In the genomic region with DNA sequence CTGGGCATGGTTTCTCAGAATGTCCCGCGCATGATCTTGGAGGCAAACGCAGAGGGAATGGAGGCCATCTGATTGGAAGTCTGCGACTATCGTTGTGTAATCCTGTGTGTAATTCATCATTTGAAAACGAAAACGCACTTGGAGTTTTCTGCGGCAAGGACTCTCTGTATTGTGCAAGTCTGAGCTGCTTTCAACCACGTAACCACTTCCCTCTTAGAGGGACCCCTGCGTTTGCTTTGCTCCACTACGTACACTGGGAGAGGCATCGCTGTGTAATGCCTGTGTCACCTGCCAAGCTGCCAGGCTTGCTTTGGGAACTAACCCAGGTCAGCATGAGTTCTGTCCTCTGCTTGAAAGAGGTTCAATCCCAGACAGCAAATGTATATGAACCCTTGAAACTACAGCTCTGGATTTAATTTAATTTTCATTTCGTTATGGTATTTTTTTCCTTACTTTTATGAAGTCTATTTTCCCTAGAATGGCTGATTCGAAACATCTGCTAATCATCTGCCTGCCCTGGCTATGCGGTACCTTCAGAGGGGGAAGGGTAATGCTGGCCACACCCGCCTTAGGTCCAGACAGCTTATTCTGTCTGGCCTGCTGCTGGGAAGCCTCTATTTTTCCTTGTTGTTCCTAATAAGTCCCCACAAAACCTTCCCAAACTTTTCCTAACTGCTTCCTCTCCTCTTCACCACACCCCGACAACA, we compare ENCODE assay signal across 8 mouse cellular contexts.
DNase-seq lines count a peak whose midpoint lies in the region; ATAC-seq lines count a peak whose summit lies in the region.
"Had no signal": no experiment of that assay in that cellular context is flagged by ENCODE, and none has a peak within 500 bp of the region (broad histone marks: within the 10 kb centered on the region; RNA-seq: fewer than 3 reads in every experiment).

No protein-coding gene starts in this region.

- H3K9me3 ChIP-seq in hindbrain, embryonic 14.5 days (ENCODE audit: control insufficient read depth, low read length): no peaks in the 10 kb centered on the region
- no peaks in the 10 kb centered on the region for H3K9me3 ChIP-seq in lung, embryonic 16.5 days (ENCODE audit: control insufficient read depth, low read length)

- H3K27me3 ChIP-seq in hindbrain, embryonic 14.5 days (ENCODE audit: control insufficient read depth, insufficient read depth, low read length): no peaks in the 10 kb centered on the region
- H3K27me3 ChIP-seq in lung, embryonic 16.5 days (ENCODE audit: control insufficient read depth, insufficient read depth, low read depth, low read length): no peaks in the 10 kb centered on the region

- H3K27ac ChIP-seq in hindbrain, embryonic 14.5 days: no peak overlapping the region
- H3K27ac ChIP-seq in lung, embryonic 16.5 days (ENCODE audit: low read length): no peak overlapping the region
- H3K27ac ChIP-seq: heart, adult 2 months had no signal

- WGBS in hindbrain, embryonic 14.5 days: 75% methylated on average over 17 of the region's 17 CpGs
- 49% methylated on average over 17 of the region's 17 CpGs for WGBS in lung, embryonic 16.5 days

- peak; percentile 4 for DNase-seq in layer of hippocampus, adult 11-12 months (ENCODE audit: low spot score)
- no peak for DNase-seq in layer of hippocampus, postnatal 10 days (ENCODE audit: low spot score in 2 of 2)
- peak; percentile 28 for DNase-seq in adrenal gland, postnatal 14 days
- no peak for DNase-seq in hindbrain, embryonic 14.5 days (ENCODE audit: low spot score)
- DNase-seq in thymus, postnatal 25 days: peak; percentile 4
- no peak for DNase-seq in cerebellum, adult 11 months

- no peaks in the 10 kb centered on the region for H3K4me1 ChIP-seq in hindbrain, embryonic 14.5 days (replicated peaks; ENCODE audit: control insufficient read depth, insufficient read depth, low read length)
- H3K4me1 ChIP-seq in lung, embryonic 16.5 days (replicated peaks; ENCODE audit: control insufficient read depth, insufficient read depth, low read length): no peaks in the 10 kb centered on the region

- H3K36me3 ChIP-seq in hindbrain, embryonic 14.5 days (replicated peaks; ENCODE audit: control insufficient read depth, insufficient read depth): no peaks in the 10 kb centered on the region
- H3K36me3 ChIP-seq in lung, embryonic 16.5 days (ENCODE audit: control insufficient read depth, insufficient read depth, low read length): no peaks in the 10 kb centered on the region

- ATAC-seq in hindbrain, embryonic 14.5 days (ENCODE audit: low FRiP score): no peak
- peak; percentile 79 for ATAC-seq in lung, embryonic 16.5 days (ENCODE audit: low read depth)

- peak overlapping the region; percentile 27 for H3K4me2 ChIP-seq in hindbrain, embryonic 14.5 days (replicated peaks)
- peak overlapping the region; percentile 41 for H3K4me2 ChIP-seq in lung, embryonic 16.5 days (ENCODE audit: low read depth, low read length)

- H3K4me3 ChIP-seq in hindbrain, embryonic 14.5 days (replicated peaks; ENCODE audit: low read length): no peak overlapping the region
- peak overlapping the region; percentile 18; the same call in 1 of the 2 replicates for H3K4me3 ChIP-seq in lung, embryonic 16.5 days (ENCODE audit: low read length)
- H3K4me3 ChIP-seq: heart, adult 2 months had no signal

- no peak overlapping the region; the same call in 1 of the 2 replicates for H3K9ac ChIP-seq in hindbrain, embryonic 14.5 days
- no peak overlapping the region for H3K9ac ChIP-seq in lung, embryonic 16.5 days (ENCODE audit: low read length)

Comparison
In these comparisons a context has a peak if more than half of its experiments do, and no peak if none do; other contexts are left out.
1. DNase-seq: peak in layer of hippocampus, adult 11-12 months (single experiment), adrenal gland, postnatal 14 days (single experiment) and thymus, postnatal 25 days (single experiment); none in layer of hippocampus, postnatal 10 days (0 of 2), hindbrain, embryonic 14.5 days (single experiment) and cerebellum, adult 11 months (single experiment).